Mouse (Mus musculus) spleen, adult 2 months (tissue): ENCODE measurements around the gene Hoxd3. TPM values are rescaled to one million over a fixed set of nuclear protein-coding genes. Genes with fewer than 3 reads are reported as not detected.

ENCODE experiments used
- DNase-seq, 2 experiments: peaks; one replicate each; pipeline versions ENCODE4 v3.0.0 to v3.0.0-alpha.2; 2012 to 2021; ENCODE audit warnings: low spot score in 2 of 2, low read depth in 1 of 2
- H3K27ac ChIP-seq: fragments of 200-500 bp; 2 replicates; pipeline ENCODE4 v1.5.1; 2012; ENCODE audit warnings: low read length, inconsistent platforms; ENCODE audit not compliant: insufficient read depth
- H3K27me3 ChIP-seq: fragments of 200-500 bp; 2 replicates; pipeline ENCODE4 v1.6.1; 2012; ENCODE audit warnings: mild to moderate bottlenecking, moderate library complexity, low read length, inconsistent platforms; ENCODE audit not compliant: control insufficient read depth, insufficient read depth
- H3K36me3 ChIP-seq: fragments of 200-500 bp; 2 replicates; pipeline ENCODE4 v1.6.1; 2012; ENCODE audit warnings: mild to moderate bottlenecking, low read length, inconsistent platforms; ENCODE audit not compliant: control insufficient read depth, insufficient read depth
- H3K4me1 ChIP-seq: fragments of 200-500 bp; 2 replicates; pipeline ENCODE4 v1.6.1; 2011; ENCODE audit warnings: inconsistent platforms; ENCODE audit not compliant: control insufficient read depth, insufficient read depth, insufficient read length
- H3K4me3 ChIP-seq: fragments of 200-500 bp; 2 replicates; pipeline ENCODE4 v1.5.1; 2011; ENCODE audit warnings: mild to moderate bottlenecking, inconsistent platforms; ENCODE audit not compliant: insufficient read depth, insufficient read length; ENCODE audit errors: extremely low read depth
- CTCF ChIP-seq: fragments of 200-500 bp; IDR thresholded peaks from 2 replicates; pipeline ENCODE4 v1.5.1; 2011; ENCODE audit warnings: mild to moderate bottlenecking, inconsistent platforms; ENCODE audit not compliant: insufficient read depth, insufficient read length, insufficient replicate concordance; ENCODE audit errors: extremely low read depth
- POLR2A ChIP-seq: fragments of 200-500 bp; IDR thresholded peaks from 2 replicates; pipeline ENCODE4 v1.6.1; 2011; ENCODE audit warnings: low read depth, low read length, inconsistent platforms
- WGBS: fragments of 180-500 bp; shearing (Covaris S2); methylation state at CpG from one replicate; pipeline ENCODE4 v1.1.7; 2018; 5-methylcytosine and 5-hydroxymethylcytosine counted together
- polyA plus RNA-seq: library from polyadenylated mRNA; depleted of rRNA; stranded (reverse); fragments of >200 nt; gene quantifications from 2 replicates; pipeline ENCODE4 v1.2.3, GENCODE M21; 2012

The Hoxd3 gene
- polyA plus RNA-seq, 1 experiment = not detected

- TF ChIP-seq POLR2A (no peak), CTCF (no peak)
- WGBS = 3% methylated on average over 23 of the region's 23 CpGs
- Histone ChIP-seq H3K27ac (no peak overlapping the region), H3K4me1 (peaks cover 5% of the 10 kb centered on the region), H3K4me3 (no peak overlapping the region), H3K27me3 (peaks cover 47% of the 10 kb centered on the region), H3K36me3 (no peaks in the 10 kb centered on the region)
- no peak for DNase-seq
Observed at GRCm38 (mm10) chr2:74679980-74680379, 31.7 kb upstream of the Hoxd3 start.

GRCm38 (mm10) chr2:74680561-74681398, 30.9 kb upstream of the Hoxd3 start:
- TF ChIP-seq POLR2A = no peak
- no peak for TF ChIP-seq CTCF
- Histone ChIP-seq H3K27me3 (peaks cover 40% of the 10 kb centered on the region), H3K36me3 (no peaks in the 10 kb centered on the region), H3K4me3 (no peak overlapping the region), H3K27ac (no peak overlapping the region), H3K4me1 (peaks cover 5% of the 10 kb centered on the region)
- 8% methylated on average over 21 of the region's 21 CpGs for WGBS
- no peak for DNase-seq

- Histone ChIP-seq H3K27ac (no peak overlapping the region), H3K27me3 (peaks cover 43% of the 10 kb centered on the region), H3K4me3 (no peak overlapping the region), H3K36me3 (no peaks in the 10 kb centered on the region), H3K4me1 (peaks cover 5% of the 10 kb centered on the region)
- no peak for TF ChIP-seq POLR2A
- TF ChIP-seq CTCF = no peak
- no peak for DNase-seq
- WGBS = 4% methylated on average over 78 of the region's 78 CpGs
Observed at GRCm38 (mm10) chr2:74681594-74682531, 29.9 kb upstream of the Hoxd3 start.

- DNase-seq = no peak
- TF ChIP-seq CTCF (no peak), POLR2A (no peak)
- Histone ChIP-seq H3K4me1 (peaks cover 5% of the 10 kb centered on the region), H3K27ac (no peak overlapping the region), H3K36me3 (no peaks in the 10 kb centered on the region), H3K27me3 (peaks cover 51% of the 10 kb centered on the region), H3K4me3 (no peak overlapping the region)
- 9% methylated on average over 43 of the region's 51 CpGs for WGBS
Observed at GRCm38 (mm10) chr2:74682796-74683195, 28.9 kb upstream of the Hoxd3 start.

GRCm38 (mm10) chr2:74683471-74683951, 28.2 kb upstream of the Hoxd3 start:
- 7% methylated on average over 18 of the region's 18 CpGs for WGBS
- no peaks in the 10 kb centered on the region for H3K36me3 ChIP-seq
- no peak for TF ChIP-seq CTCF
- no peak for DNase-seq
- peaks cover 5% of the 10 kb centered on the region for H3K4me1 ChIP-seq
- H3K27ac ChIP-seq = no peak overlapping the region
- no peak overlapping the region for H3K4me3 ChIP-seq
- peaks cover 53% of the 10 kb centered on the region for H3K27me3 ChIP-seq

GRCm38 (mm10) chr2:74684106-74684505, 27.6 kb upstream of the Hoxd3 start:
- H3K4me1 ChIP-seq = peaks cover 5% of the 10 kb centered on the region
- 11% methylated on average over 12 of the region's 12 CpGs for WGBS
- DNase-seq = no peak
- peaks cover 53% of the 10 kb centered on the region for H3K27me3 ChIP-seq
- no peaks in the 10 kb centered on the region for H3K36me3 ChIP-seq
- no peak overlapping the region for H3K4me3 ChIP-seq
- TF ChIP-seq POLR2A (no peak), CTCF (no peak)
- no peak overlapping the region for H3K27ac ChIP-seq
